Mouse (Mus musculus): Measurements from ENCODE around the gene Mrfap1. TPM values are rescaled to one million over a fixed set of nuclear protein-coding genes. Genes with fewer than 3 reads are reported as not detected.

Mrfap1 gene
- polyA plus RNA-seq, 1 experiment from 2014 or later = 394 TPM

- H3K9ac ChIP-seq (ENCODE audit: low read length) = peak within 1 kb of the TSS; percentile 90
- ATAC-seq = peak; percentile 98
- 4% methylated on average over 31 of the region's 31 CpGs for WGBS
- H3K36me3 ChIP-seq (ENCODE audit: control insufficient read depth, insufficient read depth, low read length) = 0 out of 2 replicates have a peak, but pooled peaks cover 2% of the 10 kb centered on the region
- H3K4me1 ChIP-seq (ENCODE audit: control insufficient read depth, insufficient read depth, low read length) = peaks cover 8% of the 10 kb centered on the region
- peak within 1 kb of the TSS; percentile 98 for H3K4me2 ChIP-seq (ENCODE audit: low read length)
- no peaks in the 10 kb centered on the region for H3K9me3 ChIP-seq (replicated peaks; ENCODE audit: control insufficient read depth, low read length)
- H3K4me3 ChIP-seq (ENCODE audit: low read depth, low read length) = peak within 1 kb of the TSS; percentile 96
- DNase-seq (ENCODE audit: low spot score) = peak; percentile 96
- H3K27me3 ChIP-seq (replicated peaks; ENCODE audit: control insufficient read depth, insufficient read depth, low read length) = no peaks in the 10 kb centered on the region
- H3K27ac ChIP-seq (ENCODE audit: low read depth, low read length) = no peak within 1 kb of the TSS
Measured at GRCm38 (mm10) chr5:36748536-36749061, 48.0 kb downstream of the Mrfap1 start, which contains the start of gene Bloc1s4. Gene Bloc1s4, minus strand, starts transcription at chr5:36748650.

GRCm38 (mm10) chr5:36747794-36748535, 48.6 kb downstream of the Mrfap1 start:
- Histone ChIP-seq H3K9ac (ENCODE audit: low read length) (peak overlapping the region; percentile 90), H3K27me3 (replicated peaks; ENCODE audit: control insufficient read depth, insufficient read depth, low read length) (no peaks in the 10 kb centered on the region), H3K4me1 (ENCODE audit: control insufficient read depth, insufficient read depth, low read length) (peaks cover 8% of the 10 kb centered on the region), H3K9me3 (replicated peaks; ENCODE audit: control insufficient read depth, low read length) (no peaks in the 10 kb centered on the region), H3K36me3 (ENCODE audit: control insufficient read depth, insufficient read depth, low read length) (0 out of 2 replicates have a peak, but pooled peaks cover 2% of the 10 kb centered on the region), H3K27ac (ENCODE audit: low read depth, low read length) (no peak overlapping the region), H3K4me3 (ENCODE audit: low read depth, low read length) (peak overlapping the region; percentile 96), H3K4me2 (ENCODE audit: low read length) (peak overlapping the region; percentile 98)
- 3% methylated on average over 68 of the region's 76 CpGs for WGBS
- ATAC-seq (peak; percentile 74), DNase-seq (ENCODE audit: low spot score) (no peak)

GRCm38 (mm10) chr5:36747071-36747470, 49.5 kb downstream of the Mrfap1 start:
- peaks cover 8% of the 10 kb centered on the region for H3K4me1 ChIP-seq (ENCODE audit: control insufficient read depth, insufficient read depth, low read length)
- H3K27ac ChIP-seq (ENCODE audit: low read depth, low read length) = no peak overlapping the region
- 83% methylated on average over 7 of the region's 7 CpGs for WGBS
- 0 out of 2 replicates have a peak, but pooled peaks cover 2% of the 10 kb centered on the region for H3K36me3 ChIP-seq (ENCODE audit: control insufficient read depth, insufficient read depth, low read length)
- ATAC-seq (no peak), DNase-seq (ENCODE audit: low spot score) (no peak)
- no peaks in the 10 kb centered on the region for H3K9me3 ChIP-seq (replicated peaks; ENCODE audit: control insufficient read depth, low read length)
- H3K27me3 ChIP-seq (replicated peaks; ENCODE audit: control insufficient read depth, insufficient read depth, low read length) = no peaks in the 10 kb centered on the region
- no peak overlapping the region for H3K9ac ChIP-seq (ENCODE audit: low read length)
- peak overlapping the region; percentile 96 for H3K4me3 ChIP-seq (ENCODE audit: low read depth, low read length)
- peak overlapping the region; percentile 98 for H3K4me2 ChIP-seq (ENCODE audit: low read length)

Other genes with a start within 250 kb of the Mrfap1 start
- 92.7 and 114 TPM in 2 replicates for gene Tbc1d14, start 203.5 kb downstream of the Mrfap1 start, polyA plus RNA-seq (2014; fragmentation: Nextera tagmentation; extraction: Ambion mirVana)
- 30.2 and 38.6 TPM in 2 replicates for gene D5Ertd579e, start 100.7 kb downstream of the Mrfap1 start, polyA plus RNA-seq (2014; fragmentation: Nextera tagmentation; extraction: Ambion mirVana)
- gene Bloc1s4, start 48.1 kb downstream of the Mrfap1 start, polyA plus RNA-seq (2014; fragmentation: Nextera tagmentation; extraction: Ambion mirVana) = 23.9 and 27.7 TPM in 2 replicates
- 5.7 and 7.4 TPM in 2 replicates for gene Man2b2, start 33.9 kb upstream of the Mrfap1 start, polyA plus RNA-seq (2014; fragmentation: Nextera tagmentation; extraction: Ambion mirVana)
- 17.1 and 23.4 TPM in 2 replicates for gene Ppp2r2c, start 71.7 kb upstream of the Mrfap1 start, polyA plus RNA-seq (2014; fragmentation: Nextera tagmentation; extraction: Ambion mirVana)
- gene Wfs1, start 192.4 kb upstream of the Mrfap1 start, polyA plus RNA-seq (2014; fragmentation: Nextera tagmentation; extraction: Ambion mirVana) = 3.7 and 6.3 TPM in 2 replicates